Mouse (Mus musculus): ENCODE data around the gene Yju2. TPM values are rescaled to one million over a fixed set of nuclear protein-coding genes. Genes with fewer than 3 reads are reported as not detected.

Yju2 gene
- polyA plus RNA-seq, 1 experiment, result 17.3 TPM

DNA sequence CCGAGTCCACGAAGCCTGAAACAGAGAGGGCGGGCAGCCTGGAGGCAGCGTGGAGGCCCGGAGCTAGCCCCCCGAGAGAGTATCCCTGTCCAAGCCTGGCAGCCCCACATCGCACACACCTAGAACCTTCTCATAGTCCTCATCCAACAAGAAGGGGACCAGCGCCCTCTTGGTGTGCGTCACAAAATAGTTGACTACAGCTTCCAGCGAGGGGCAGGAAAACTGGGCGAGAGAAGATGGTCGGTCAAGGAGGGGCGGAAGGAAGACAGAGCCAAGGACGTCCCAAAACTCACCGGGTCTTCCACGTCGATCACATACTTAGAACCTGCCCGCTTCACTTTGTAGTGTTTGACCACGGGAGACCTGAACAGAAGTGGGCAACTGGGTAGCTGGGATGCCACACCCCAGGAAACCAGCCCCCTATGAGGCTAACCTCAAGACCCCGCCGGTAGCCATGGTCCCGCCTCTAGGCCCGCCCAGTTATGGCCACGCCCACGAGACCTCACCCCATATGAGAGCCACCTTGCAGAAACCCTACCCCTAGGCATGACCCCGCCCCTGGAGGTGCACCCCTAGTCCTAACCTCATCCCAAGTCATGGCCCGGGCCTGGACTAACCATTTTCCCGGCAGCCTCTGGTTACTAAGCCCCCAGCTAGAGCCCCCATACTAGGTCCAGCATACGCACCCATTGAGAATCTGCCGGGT lies 41.0 kb downstream of the Yju2 start:
- H3K36me3 ChIP-seq (ENCODE audit: control insufficient read depth, insufficient read depth, low read length), result no peaks in the 10 kb centered on the region
- no peak for DNase-seq
- TF ChIP-seq POLR2A (IDR thresholded peaks at IDR 0.05; ENCODE audit: control insufficient read depth, extremely low read depth, insufficient read depth, low read length, poor library complexity) (no peak), CTCF (IDR thresholded peaks at IDR 0.05; ENCODE audit: borderline replicate concordance, control insufficient read depth, extremely low read depth, insufficient read depth, low read length, poor library complexity) (0 out of 2 replicates have a peak, but pooled peaks have one; percentile 12)
- no peak overlapping the region for H3K27ac ChIP-seq (ENCODE audit: control insufficient read depth, insufficient read depth, low read length)
- H3K27me3 ChIP-seq (ENCODE audit: control insufficient read depth, insufficient read depth, low read length), result no peaks in the 10 kb centered on the region
- H3K4me3 ChIP-seq (ENCODE audit: control insufficient read depth, insufficient read depth, low read length), result no peak overlapping the region
- 41% methylated on average over 30 of the region's 30 CpGs for WGBS
- no peaks in the 10 kb centered on the region for H3K4me1 ChIP-seq (replicated peaks; ENCODE audit: control insufficient read depth, insufficient read depth, low read length)

DNA sequence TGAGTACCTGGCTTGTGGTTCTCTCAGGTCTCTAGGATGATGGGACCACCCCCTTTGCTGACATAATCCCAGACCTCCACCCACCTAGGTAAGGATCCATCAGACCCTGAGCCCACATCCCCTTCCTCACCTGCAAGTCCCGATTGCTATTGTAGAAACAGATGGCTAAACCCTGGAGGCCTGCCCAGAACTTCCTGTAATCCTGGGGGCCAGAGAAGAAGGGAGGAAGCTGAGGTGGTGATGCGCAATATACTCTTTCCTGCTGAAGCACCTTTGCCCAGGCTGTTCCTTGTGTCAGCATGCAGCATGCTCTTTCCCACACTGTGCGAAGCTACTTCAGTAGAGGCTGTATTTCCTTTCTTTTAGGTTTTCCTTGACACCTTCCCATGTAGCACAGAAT lies 44.1 kb downstream of the Yju2 start:
- TF ChIP-seq POLR2A (IDR thresholded peaks at IDR 0.05; ENCODE audit: control insufficient read depth, extremely low read depth, insufficient read depth, low read length, poor library complexity), result no peak
- no peak for TF ChIP-seq CTCF (IDR thresholded peaks at IDR 0.05; ENCODE audit: borderline replicate concordance, control insufficient read depth, extremely low read depth, insufficient read depth, low read length, poor library complexity)
- H3K27ac ChIP-seq (ENCODE audit: control insufficient read depth, insufficient read depth, low read length), result no peak overlapping the region
- 0 out of 2 replicates have a peak, but pooled peaks cover 2% of the 10 kb centered on the region for H3K4me1 ChIP-seq (replicated peaks; ENCODE audit: control insufficient read depth, insufficient read depth, low read length)
- 39% methylated on average over 3 of the region's 3 CpGs for WGBS
- no peaks in the 10 kb centered on the region for H3K36me3 ChIP-seq (ENCODE audit: control insufficient read depth, insufficient read depth, low read length)
- H3K4me3 ChIP-seq (ENCODE audit: control insufficient read depth, insufficient read depth, low read length), result no peak overlapping the region
- DNase-seq, result no peak
- no peaks in the 10 kb centered on the region for H3K27me3 ChIP-seq (ENCODE audit: control insufficient read depth, insufficient read depth, low read length)

DNA sequence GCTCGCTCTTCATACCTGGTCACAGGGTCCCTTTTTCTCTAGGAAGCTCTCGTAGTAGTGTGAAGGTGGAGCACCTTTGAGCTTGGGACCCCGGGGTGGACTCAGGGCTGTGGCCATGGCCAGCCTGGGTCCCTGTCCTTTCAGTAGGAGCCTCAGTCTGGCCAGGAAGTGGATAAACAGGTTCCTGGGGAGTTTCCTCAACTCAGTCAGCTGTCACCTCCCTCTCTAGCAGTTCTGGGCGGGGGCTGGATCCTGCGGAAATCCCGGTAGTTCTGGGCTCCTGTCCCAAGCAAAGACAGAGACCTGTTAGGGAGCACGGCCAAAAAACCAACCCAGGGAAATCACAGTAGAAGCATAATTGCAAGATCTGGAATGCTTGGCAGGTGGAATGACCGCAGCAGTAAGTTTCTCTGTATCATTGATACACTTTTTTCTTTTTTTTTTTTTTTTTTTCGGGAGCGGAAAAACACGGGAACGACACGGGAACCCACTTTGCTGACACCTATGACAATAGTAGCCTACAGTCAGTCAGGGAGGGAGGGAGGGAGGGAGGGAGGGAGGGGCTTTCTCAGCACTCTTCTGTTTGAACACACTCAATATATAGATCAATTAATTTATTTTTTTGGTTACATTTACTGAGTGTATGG lies 46.6 kb downstream of the Yju2 start, which contains the start of the genes Stap2 and Mpnd:
Gene Stap2 (minus strand): TSS at position 170 of the 647 bp plus-strand sequence.
Gene Mpnd (plus strand): TSS at position 297 of the 647 bp plus-strand sequence.
- Histone ChIP-seq H3K36me3 (ENCODE audit: control insufficient read depth, insufficient read depth, low read length) (no peaks in the 10 kb centered on the region), H3K4me3 (ENCODE audit: control insufficient read depth, insufficient read depth, low read length) (peak within 1 kb of the TSS; percentile 1; the same call in 1 of the 2 replicates), H3K27me3 (ENCODE audit: control insufficient read depth, insufficient read depth, low read length) (no peaks in the 10 kb centered on the region), H3K4me1 (replicated peaks; ENCODE audit: control insufficient read depth, insufficient read depth, low read length) (peaks cover 16% of the 10 kb centered on the region), H3K27ac (ENCODE audit: control insufficient read depth, insufficient read depth, low read length) (no peak within 1 kb of the TSS)
- DNase-seq, result no peak
- TF ChIP-seq POLR2A (IDR thresholded peaks at IDR 0.05; ENCODE audit: control insufficient read depth, extremely low read depth, insufficient read depth, low read length, poor library complexity) (no peak), CTCF (IDR thresholded peaks at IDR 0.05; ENCODE audit: borderline replicate concordance, control insufficient read depth, extremely low read depth, insufficient read depth, low read length, poor library complexity) (no peak)
- 65% methylated on average over 13 of the region's 13 CpGs for WGBS

DNA sequence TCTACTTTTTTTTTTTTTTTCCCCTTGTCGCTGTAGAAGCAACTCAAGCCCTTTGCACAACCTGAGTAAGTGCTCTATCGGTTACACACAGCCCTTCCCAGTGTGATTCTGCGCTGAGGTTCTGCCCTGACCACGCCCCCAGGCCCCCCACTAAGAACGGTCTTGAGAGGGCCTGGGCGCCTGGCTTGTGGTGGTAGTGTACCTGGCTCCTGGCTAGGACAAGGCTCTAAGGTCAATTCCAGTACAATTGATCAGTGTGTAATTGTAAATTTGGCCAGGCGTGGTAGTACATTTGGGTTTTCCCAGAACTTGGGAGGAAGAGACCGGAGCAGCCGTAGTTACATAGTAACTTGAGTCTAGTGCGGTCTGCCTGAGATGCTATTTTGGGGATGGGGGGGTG lies 48.1 kb downstream of the Yju2 start:
- TF ChIP-seq POLR2A (IDR thresholded peaks at IDR 0.05; ENCODE audit: control insufficient read depth, extremely low read depth, insufficient read depth, low read length, poor library complexity), result no peak
- TF ChIP-seq CTCF (IDR thresholded peaks at IDR 0.05; ENCODE audit: borderline replicate concordance, control insufficient read depth, extremely low read depth, insufficient read depth, low read length, poor library complexity), result no peak
- 87% methylated on average over 10 of the region's 10 CpGs for WGBS
- Histone ChIP-seq H3K4me3 (ENCODE audit: control insufficient read depth, insufficient read depth, low read length) (no peak overlapping the region), H3K36me3 (ENCODE audit: control insufficient read depth, insufficient read depth, low read length) (no peaks in the 10 kb centered on the region), H3K4me1 (replicated peaks; ENCODE audit: control insufficient read depth, insufficient read depth, low read length) (peaks cover 17% of the 10 kb centered on the region), H3K27me3 (ENCODE audit: control insufficient read depth, insufficient read depth, low read length) (no peaks in the 10 kb centered on the region), H3K27ac (ENCODE audit: control insufficient read depth, insufficient read depth, low read length) (no peak overlapping the region)
- no peak for DNase-seq

DNA sequence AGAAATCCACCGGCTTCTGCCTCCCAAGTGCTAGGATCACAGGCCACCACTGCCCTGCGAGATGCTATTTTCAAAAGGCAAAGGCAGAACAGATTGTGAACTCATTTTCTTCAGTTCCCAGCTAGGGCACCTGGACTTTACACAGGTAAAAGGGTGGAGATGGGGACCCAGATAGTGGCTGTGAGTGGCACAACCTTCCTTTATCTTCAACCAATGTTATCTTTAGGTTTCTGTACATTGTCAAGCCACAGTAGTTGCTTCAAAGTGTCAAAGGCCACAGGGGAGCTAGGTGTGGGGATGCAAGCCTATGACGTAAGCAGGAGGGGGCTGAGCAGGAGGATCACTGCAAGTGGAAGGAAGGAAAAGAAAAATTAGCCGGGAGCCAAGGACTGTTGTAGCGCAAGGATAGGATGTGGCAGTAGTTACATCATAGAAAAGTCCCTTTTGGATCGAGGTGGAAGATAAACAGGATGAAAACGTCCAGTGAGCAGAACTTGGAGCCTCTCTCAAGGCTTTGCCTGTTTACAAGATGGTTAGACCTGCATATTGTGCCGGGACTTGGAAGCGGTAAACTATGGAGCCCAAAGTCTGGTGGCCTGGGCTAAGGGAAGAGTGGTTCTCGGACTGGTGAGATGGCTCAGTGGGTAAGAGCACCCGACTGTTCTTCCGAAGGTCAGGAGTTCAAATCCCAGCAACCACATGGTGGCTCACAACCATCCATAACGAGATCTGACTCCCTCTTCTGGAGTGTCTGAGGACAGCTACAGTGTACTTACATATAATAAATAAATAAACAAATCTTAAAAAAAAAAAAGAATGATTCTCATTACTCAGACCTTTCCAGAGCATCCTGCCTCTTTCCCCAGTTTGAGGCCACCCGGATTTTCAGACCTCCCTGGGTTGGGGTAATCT lies 48.8 kb downstream of the Yju2 start:
- TF ChIP-seq POLR2A (IDR thresholded peaks at IDR 0.05; ENCODE audit: control insufficient read depth, extremely low read depth, insufficient read depth, low read length, poor library complexity) (no peak), CTCF (IDR thresholded peaks at IDR 0.05; ENCODE audit: borderline replicate concordance, control insufficient read depth, extremely low read depth, insufficient read depth, low read length, poor library complexity) (no peak)
- Histone ChIP-seq H3K4me1 (replicated peaks; ENCODE audit: control insufficient read depth, insufficient read depth, low read length) (peaks cover 17% of the 10 kb centered on the region), H3K27ac (ENCODE audit: control insufficient read depth, insufficient read depth, low read length) (no peak overlapping the region), H3K4me3 (ENCODE audit: control insufficient read depth, insufficient read depth, low read length) (no peak overlapping the region), H3K27me3 (ENCODE audit: control insufficient read depth, insufficient read depth, low read length) (no peaks in the 10 kb centered on the region), H3K36me3 (ENCODE audit: control insufficient read depth, insufficient read depth, low read length) (no peaks in the 10 kb centered on the region)
- WGBS, result 49% methylated on average over 14 of the region's 14 CpGs
- no peak for DNase-seq
